Mouse (Mus musculus) left cerebral cortex, adult 2 months (tissue): ENCODE data around the gene Znrd1as. TPM values are rescaled to one million over a fixed set of nuclear protein-coding genes. Genes with fewer than 3 reads are reported as not detected.

Experiments
- DNase-seq, 2 experiments: peaks; one replicate each; pipeline ENCODE4 v3.0.0; 2021 to 2022; ENCODE audit warnings: low spot score in 2 of 2, mixed read lengths in 1 of 2; ENCODE audit errors: extremely low spot score in 1 of 2
- H3K27ac ChIP-seq: fragments of 200-600 bp; 2 replicates; pipeline ENCODE4 v1.8.1; 2022
- H3K4me3 ChIP-seq: fragments of 200-600 bp; 2 replicates; pipeline ENCODE4 v1.8.1; 2022
- CTCF ChIP-seq: fragments of 200-600 bp; IDR thresholded peaks from 2 replicates; pipeline ENCODE4 v1.8.1; 2022; ENCODE audit warnings: antibody characterized with exemption, mild to moderate bottlenecking, moderate library complexity
- intact Hi-C: fragments of 180-260 bp; cut with DNase I; formaldehyde crosslinking; loops from one replicate; pipeline ENCODE4 v1.15.1; 2025
- total RNA-seq, 2 experiments: library from RNA; stranded (reverse); gene quantifications; 2 replicates each; pipeline ENCODE4 v1.2.3; 2021

Gene Znrd1as
- total RNA-seq, 2 experiments from 2014 or later, result 5.3 to 6.2 TPM

DNA sequence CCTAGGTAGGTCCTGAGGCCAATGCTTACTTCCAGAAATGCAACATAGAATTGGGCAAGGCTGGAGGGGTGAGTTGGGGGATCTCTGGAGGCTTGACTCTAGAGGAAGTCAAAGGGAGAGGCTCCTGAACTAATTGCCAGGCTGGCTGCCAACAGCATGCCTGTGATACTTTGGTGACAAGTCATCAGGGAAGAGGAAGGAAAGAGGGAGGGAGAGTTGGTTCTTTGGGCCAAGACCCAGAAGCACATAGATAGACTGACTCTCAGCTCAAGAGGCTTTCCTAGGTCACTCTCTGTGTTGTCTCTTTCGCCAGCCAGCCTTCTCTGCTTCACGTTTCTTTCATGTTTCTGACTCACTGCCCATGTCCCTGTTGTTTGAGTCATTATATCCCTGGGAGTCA, 26.6 kb upstream of the Znrd1as start:
- intact Hi-C loops, result no loop called here
- Histone ChIP-seq H3K27ac (no peak overlapping the region), H3K4me3 (no peak overlapping the region)
- DNase-seq, result no peak
- no peak for TF ChIP-seq CTCF

DNA sequence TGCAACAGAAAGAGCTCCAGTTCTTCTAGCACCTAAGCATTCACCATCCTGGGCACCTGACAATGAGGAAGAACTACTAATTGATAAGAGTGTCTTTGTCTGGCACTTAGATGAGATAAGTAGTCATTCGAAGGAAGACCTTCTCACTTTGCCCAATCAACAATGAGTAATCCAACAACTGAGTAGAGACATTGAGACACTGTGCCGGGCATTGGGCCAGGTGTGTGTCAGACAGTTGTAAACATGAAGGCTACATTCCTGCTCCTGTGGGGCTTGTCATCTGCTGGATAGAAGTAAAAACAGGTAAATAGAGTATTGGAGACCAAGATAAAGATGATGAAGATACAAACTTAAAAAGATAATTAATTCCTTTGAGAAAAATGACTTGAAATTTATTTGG, 20.3 kb upstream of the Znrd1as start:
- TF ChIP-seq CTCF, result no peak
- no peak for DNase-seq
- no peak overlapping the region for H3K27ac ChIP-seq
- H3K4me3 ChIP-seq, result no peak overlapping the region
- intact Hi-C loops, result no loop called here

DNA sequence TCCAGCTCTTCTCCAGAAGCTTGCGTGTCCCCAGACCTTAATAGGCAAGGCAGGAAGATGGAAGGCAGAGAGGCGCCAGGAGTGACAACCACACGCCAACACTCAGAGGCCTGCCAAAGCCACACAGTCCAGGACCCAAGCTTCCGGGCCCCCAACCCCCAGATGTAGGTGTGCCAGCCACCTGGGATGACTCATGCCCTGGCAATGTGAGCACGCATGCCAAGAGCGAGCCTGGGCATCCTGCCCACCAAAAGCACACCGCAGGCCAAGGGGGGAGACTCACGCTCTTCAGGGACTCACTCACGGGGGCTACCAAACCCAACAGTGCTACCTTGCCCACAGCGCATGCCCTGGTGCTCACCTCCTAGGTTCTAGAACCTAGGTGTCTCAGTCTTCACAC, 16.0 kb upstream of the Znrd1as start:
- DNase-seq, result peak; percentile 50 to 78
- Histone ChIP-seq H3K27ac (peak overlapping the region; percentile 89), H3K4me3 (peak overlapping the region; percentile 58)
- TF ChIP-seq CTCF, result no peak
- intact Hi-C loops, result loop anchor here (1.0 to 2.0 kb wide), 2 partner anchors 14 to 16 kb away; partner anchors contain the start of genes Znrd1 and Znrd1as

DNA sequence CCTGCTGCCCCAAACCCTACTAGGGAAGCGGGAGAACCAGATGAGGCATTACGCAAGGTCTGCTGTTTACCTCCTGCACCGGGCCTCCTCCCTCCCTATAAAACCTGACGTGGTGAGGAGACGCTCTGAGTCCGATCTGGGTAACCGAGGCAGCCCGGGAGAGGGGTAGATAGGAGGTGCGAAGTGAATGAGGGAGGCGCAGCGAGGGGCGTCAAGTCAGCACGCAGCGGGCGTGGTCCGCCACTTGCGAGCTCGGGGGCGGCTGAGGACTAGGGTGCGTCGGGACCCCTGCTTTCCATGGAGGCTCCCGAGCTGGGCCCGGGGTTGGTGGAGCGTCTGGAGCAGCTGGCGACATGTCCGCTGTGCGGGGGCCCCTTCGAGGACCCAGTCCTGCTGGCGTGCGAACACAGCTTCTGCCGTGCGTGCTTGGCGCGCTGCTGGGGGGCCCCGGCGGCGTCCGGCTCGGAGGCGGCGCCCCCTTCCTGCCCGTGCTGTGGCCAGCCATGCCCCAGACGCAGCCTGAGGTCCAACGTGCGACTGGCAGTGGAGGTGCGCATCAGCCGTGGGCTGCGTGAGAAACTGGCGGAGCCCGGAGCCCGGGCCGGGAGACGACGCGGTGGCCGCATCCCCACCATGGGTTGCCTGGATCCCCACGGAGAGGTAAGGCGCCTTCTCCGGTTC, 15.5 kb upstream of the Znrd1as start, which contains the start of gene Rnf39:
Rnf39 (plus strand) TSS at position 128 of the 681 bp plus-strand sequence.
- TF ChIP-seq CTCF, result no peak
- peak in 1 of 2 experiments; percentile 59 for DNase-seq
- intact Hi-C loops, result loop anchor here (1.0 to 2.0 kb wide), 2 partner anchors 14 to 15 kb away; partner anchors contain the start of genes Znrd1 and Znrd1as
- Histone ChIP-seq H3K4me3 (peak within 1 kb of the TSS; percentile 58), H3K27ac (peak within 1 kb of the TSS; percentile 89)

DNA sequence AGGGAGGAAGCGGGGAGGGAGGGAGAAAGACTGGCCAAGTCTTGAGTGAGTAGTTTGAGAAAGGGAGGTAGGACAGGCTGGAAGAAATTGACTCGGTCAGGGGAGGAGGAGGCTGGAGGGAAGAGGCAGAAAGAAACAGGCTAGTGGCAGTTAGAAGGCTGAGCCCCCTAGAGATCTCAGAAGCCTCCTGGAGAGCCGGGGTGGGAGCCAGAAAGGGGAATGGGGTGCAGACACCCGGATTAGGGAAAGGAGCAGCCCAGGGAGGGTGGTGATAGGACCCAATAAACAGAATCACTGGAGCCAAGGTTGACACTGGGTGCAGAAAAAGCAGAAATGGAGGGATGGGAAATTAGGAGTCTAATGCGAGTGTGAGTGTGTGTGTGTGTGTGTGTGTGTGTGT, 14.7 kb upstream of the Znrd1as start:
- H3K27ac ChIP-seq, result peak overlapping the region; percentile 89
- DNase-seq, result no peak
- TF ChIP-seq CTCF, result no peak
- intact Hi-C loops, result loop anchor here (2.0 kb wide), 1 partner anchor 15 kb away; no protein-coding TSS in a partner anchor
- peak overlapping the region; percentile 58 for H3K4me3 ChIP-seq

DNA sequence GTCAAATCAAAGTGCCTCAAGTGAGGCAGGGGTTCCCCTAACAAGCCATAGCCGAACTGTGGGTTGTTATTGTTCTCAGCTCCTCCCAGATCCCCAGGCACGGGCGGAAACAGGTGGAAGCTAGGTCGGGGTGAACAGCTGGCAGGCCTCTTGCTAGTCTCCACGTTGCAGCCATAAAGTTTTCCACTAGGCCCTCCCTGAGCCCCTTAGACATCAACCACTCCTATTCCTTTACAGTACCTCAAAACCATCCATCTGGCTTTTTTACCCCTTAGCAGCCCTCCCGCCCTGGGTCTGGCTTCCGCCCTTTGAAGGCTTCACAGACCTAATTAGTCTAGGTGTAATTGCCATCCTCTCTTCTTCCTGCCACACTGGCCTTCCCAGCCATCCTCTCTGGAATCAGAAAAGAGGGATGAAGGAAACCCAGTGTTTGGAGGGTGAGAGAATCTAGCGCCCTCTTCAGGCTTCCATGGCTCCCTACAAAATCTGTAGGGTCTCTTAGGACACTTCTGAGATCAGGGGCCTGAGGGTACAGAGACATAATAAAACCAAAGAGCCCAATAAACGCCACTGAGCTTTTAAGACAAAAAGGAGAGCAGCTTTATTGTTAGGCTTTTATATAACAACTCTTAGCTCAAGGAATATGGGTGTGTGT, 14.1 kb upstream of the Znrd1as start:
- DNase-seq, result peak in 1 of 2 experiments; percentile 36
- TF ChIP-seq CTCF, result peak; percentile 61
- Histone ChIP-seq H3K27ac (no peak overlapping the region), H3K4me3 (peak overlapping the region; percentile 39)
- intact Hi-C loops, result no loop called here

DNA sequence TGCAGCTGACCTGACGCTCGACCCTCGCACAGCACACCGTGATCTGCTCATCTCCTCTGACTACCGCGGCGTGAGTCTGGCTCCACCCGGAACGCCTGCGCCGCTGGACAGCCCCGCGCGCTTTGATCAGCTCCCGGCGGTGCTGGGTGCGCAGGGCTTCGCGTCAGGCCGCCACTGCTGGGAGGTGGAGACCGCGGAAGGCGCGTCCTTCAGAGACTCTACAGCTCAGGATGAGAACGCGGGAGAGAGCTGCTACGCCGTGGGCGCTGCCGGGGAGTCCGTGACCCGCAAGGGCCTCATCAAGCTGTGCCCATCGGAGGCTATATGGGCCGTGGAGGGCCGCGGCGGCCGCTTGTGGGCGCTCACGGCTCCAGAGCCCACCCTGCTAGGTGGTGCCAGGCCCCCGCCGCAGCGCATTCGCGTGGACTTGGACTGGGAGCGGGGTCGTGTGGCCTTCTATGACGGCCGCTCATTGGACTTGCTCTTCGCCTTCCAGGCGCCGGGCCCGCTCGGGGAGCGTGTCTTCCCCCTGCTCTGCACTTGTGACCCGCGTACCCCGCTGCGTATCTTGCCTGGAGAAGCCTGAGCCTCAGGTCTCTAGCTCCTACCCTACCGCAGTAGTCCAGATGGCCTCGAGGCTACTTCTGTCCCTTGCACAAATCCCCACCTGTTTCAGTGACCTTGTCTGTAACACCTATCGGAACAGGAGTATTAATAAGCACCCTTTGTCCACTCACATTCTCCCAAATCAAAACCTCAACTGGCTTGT, 11.2 kb upstream of the Znrd1as start:
- Histone ChIP-seq H3K4me3 (peak overlapping the region; percentile 55), H3K27ac (peak overlapping the region; percentile 87)
- intact Hi-C loops, result loop anchor here (2.0 kb wide), 1 partner anchor 100 kb away; no protein-coding TSS in a partner anchor
- peak; percentile 67 to 71 for DNase-seq
- peak; percentile 33 for TF ChIP-seq CTCF

DNA sequence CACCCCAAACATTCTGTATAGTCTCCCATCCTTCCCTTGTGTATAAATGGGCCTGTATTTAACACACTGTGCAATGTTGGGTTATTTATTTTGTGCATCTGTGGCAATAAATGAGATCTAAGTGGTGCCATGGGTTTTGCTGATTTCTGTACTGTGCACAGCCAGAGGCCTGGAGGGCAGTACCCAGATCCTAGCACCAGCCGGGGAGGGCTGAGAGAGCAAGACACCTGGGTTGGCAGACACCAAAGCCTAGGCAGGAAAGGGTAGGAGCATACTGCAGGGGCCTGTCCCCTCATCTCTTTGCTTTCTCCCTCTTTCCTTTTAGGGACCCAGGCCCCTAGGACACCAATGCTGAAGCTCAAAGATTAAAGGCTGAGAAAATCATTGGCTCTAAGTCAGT, 10.1 kb upstream of the Znrd1as start:
- DNase-seq, result no peak
- TF ChIP-seq CTCF, result no peak
- Histone ChIP-seq H3K4me3 (no peak overlapping the region), H3K27ac (no peak overlapping the region)
- intact Hi-C loops, result no loop called here

DNA sequence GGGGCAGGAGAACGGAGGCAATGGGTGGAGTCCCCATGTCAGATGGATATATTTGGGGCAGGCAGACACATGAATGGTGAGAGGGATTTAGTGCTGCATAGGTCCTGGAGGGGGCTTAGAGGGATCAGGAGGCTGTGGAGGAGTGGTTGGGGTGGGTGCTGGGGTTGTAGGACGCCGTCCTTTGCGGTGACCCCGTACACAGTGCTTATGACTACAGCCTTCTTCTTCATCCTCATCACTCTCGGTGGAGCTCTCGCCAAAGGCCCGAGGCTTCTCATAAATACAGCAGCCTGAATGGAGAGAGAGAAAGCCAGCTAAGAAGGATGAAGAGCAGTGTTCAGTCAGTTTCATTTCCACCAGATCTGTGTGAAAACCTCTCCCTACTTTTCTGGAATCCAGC, 9.1 kb upstream of the Znrd1as start:
- TF ChIP-seq CTCF, result no peak
- Histone ChIP-seq H3K4me3 (no peak overlapping the region), H3K27ac (no peak overlapping the region)
- intact Hi-C loops, result no loop called here
- no peak for DNase-seq

DNA sequence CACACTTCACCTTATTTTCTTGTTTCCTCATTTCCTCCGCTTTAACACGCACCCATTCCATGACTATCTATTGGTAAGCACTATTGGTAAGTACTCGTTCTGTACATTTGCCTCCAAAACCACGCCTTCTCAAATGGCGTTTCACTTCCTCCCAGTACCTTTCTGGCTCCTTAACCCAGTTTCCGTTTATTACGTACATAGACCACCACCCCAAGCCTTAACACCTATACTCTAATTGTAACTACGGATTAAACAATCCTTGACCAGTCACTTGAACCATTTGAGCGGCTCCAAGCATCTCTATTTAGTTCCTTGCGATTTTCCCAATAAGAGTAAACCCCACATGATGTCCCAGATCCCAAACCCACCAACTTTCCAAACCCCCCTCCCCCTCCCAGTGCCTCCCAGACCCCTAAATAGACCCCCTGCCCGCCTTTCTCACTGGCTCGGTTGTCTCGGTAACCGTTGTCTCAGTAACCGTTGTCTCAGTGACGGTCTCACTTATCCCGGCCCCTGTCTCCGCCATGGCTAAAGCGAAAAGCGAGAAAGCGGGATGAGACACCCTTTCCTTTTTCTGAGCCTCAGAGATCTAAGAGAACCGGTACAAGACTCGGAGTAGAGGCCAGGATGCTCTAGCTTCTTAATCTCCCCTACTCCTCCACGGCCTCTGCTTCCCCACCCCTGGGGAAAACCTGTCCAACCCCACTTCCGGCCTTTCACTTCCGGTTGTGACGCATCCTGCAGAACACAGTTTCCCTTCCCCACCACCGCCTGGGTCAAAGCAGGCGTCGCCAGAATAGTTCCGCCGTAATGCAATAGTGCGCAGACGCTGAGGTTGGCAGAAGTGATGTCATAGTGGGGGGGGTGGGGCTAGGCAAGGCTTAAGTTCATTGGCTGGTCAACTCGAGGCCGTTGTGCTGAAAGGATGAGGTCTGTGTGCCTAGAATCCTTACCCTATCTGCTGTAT, 7.1 kb upstream of the Znrd1as start, which contains the start of gene Ppp1r11:
Ppp1r11 (minus strand) TSS at position 761 of the 967 bp plus-strand sequence.
- peak within 1 kb of the TSS; percentile 81 for H3K27ac ChIP-seq
- intact Hi-C loops, result no loop called here
- H3K4me3 ChIP-seq, result peak within 1 kb of the TSS; percentile 76
- peak; percentile 93 to 96 for DNase-seq
- TF ChIP-seq CTCF, result no peak

DNA sequence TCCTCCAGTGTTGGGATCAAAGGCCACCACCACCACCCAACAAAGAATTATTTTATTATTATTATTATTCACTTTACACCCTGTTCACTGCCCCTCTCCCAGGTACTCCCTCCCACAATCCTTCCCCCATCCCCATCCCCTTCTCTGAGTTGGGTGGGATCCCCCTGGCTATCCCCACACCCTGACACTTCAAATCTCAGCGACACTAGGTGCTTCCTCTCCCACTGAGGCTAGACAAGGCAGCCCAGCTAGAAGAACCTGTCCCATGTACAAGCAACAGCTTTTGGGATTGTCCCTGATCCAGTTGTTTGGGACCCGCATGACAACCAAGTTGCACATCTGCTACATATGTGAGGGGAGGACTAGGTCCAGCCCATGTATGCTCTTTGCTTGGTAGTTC, 5.8 kb upstream of the Znrd1as start:
- H3K4me3 ChIP-seq, result no peak overlapping the region
- intact Hi-C loops, result no loop called here
- H3K27ac ChIP-seq, result no peak overlapping the region
- no peak for TF ChIP-seq CTCF
- DNase-seq, result no peak
